Mouse (Mus musculus) MEL (cell line): ENCODE measurements around the gene Ntn3. TPM values are rescaled to one million over a fixed set of nuclear protein-coding genes. Genes with fewer than 3 reads are reported as not detected.
A peak's percentile ranks its signal among the peaks of the same experiment; 100 is the strongest.

ENCODE experiments used
- DNase-seq: peaks from one replicate; pipeline ENCODE4 v3.0.0; 2011; ENCODE audit warnings: low read depth, low spot score
- H3K27ac ChIP-seq: 2 replicates; pipeline ENCODE4 v1.5.1; 2012; ENCODE audit warnings: low read depth, mild to moderate bottlenecking, control low read depth, low read length, moderate library complexity; ENCODE audit not compliant: control insufficient read depth
- H3K27me3 ChIP-seq, 2 experiments: fragments of 150-350 bp in 1 of 2; sonication (generic) in 1 of 2; 2 replicates each; pipeline ENCODE4 v1.6.1; 2012; ENCODE audit warnings: low read length in 2 of 2, mild to moderate bottlenecking in 2 of 2, improper control_type of control experiment in 1 of 2, moderate library complexity in 1 of 2; ENCODE audit not compliant: insufficient read depth in 2 of 2, control insufficient read depth in 1 of 2
- H3K36me3 ChIP-seq, 2 experiments: 2 replicates each; pipeline ENCODE4 v1.6.1; 2012 to 2014; ENCODE audit warnings: low read length in 2 of 2, improper control_type of control experiment in 1 of 2, inconsistent platforms in 1 of 2, mild to moderate bottlenecking in 1 of 2; ENCODE audit not compliant: insufficient read depth in 2 of 2, control insufficient read depth in 1 of 2
- H3K4me1 ChIP-seq, 2 experiments: fragments of 150-350 bp in 1 of 2; sonication (generic) in 1 of 2; 2 replicates each; pipeline ENCODE4 v1.6.1; 2012; ENCODE audit warnings: low read length in 2 of 2, improper control_type of control experiment in 1 of 2, mild to moderate bottlenecking in 1 of 2; ENCODE audit not compliant: insufficient read depth in 2 of 2, control insufficient read depth in 1 of 2
- H3K4me3 ChIP-seq, 2 experiments: fragments of 150-350 bp in 1 of 2; sonication (generic) in 1 of 2; 2 replicates each; pipeline ENCODE4 v1.5.1; 2012; ENCODE audit warnings: low read depth in 2 of 2, low read length in 2 of 2, mild to moderate bottlenecking in 2 of 2, moderate library complexity in 2 of 2, control low read depth in 1 of 2, improper control_type of control experiment in 1 of 2; ENCODE audit not compliant: control insufficient read depth in 1 of 2, insufficient read depth in 1 of 2
- H3K79me2 ChIP-seq: 2 replicates; pipeline ENCODE4 v1.6.1; 2012; ENCODE audit warnings: mild to moderate bottlenecking, low read length, moderate library complexity; ENCODE audit not compliant: control insufficient read depth, poor library complexity, insufficient read depth
- H3K9ac ChIP-seq: 2 replicates; pipeline ENCODE4 v1.6.1; 2012; ENCODE audit warnings: low read depth, mild to moderate bottlenecking, control low read depth, low read length, moderate library complexity; ENCODE audit not compliant: control insufficient read depth, poor library complexity, severe bottlenecking
- H3K9me3 ChIP-seq: fragments of 150-350 bp; sonication (generic); replicated peaks from 2 replicates; pipeline ENCODE4 v1.6.1; 2012; ENCODE audit warnings: mild to moderate bottlenecking, low read length, improper control_type of control experiment, moderate library complexity; ENCODE audit not compliant: insufficient read depth
- BHLHE40 ChIP-seq: IDR thresholded peaks from 2 replicates; pipeline ENCODE4 v1.6.1; 2012; ENCODE audit warnings: low read depth, mild to moderate bottlenecking, inconsistent platforms, low read length, improper control_type of control experiment, borderline replicate concordance
- E2F4 ChIP-seq: IDR thresholded peaks from 2 replicates; pipeline ENCODE4 v1.6.1; 2011; ENCODE audit warnings: low read depth, low read length, improper control_type of control experiment, borderline replicate concordance
- HCFC1 ChIP-seq: IDR thresholded peaks from 2 replicates; pipeline ENCODE4 v1.6.1; 2012; ENCODE audit warnings: low read depth, mild to moderate bottlenecking, inconsistent platforms, low read length, improper control_type of control experiment, moderate library complexity
- JUND ChIP-seq: IDR thresholded peaks from 2 replicates; pipeline ENCODE4 v1.6.1; 2011; ENCODE audit warnings: low read depth, mild to moderate bottlenecking, improper control_type of control experiment, low read length
- KAT2A ChIP-seq: conservative IDR thresholded peaks from 2 replicates; pipeline ENCODE4 v1.6.1; 2012; ENCODE audit warnings: low read depth, low read length, improper control_type of control experiment, inconsistent platforms
- MAX ChIP-seq: IDR thresholded peaks from 2 replicates; pipeline ENCODE4 v1.6.1; 2011; ENCODE audit warnings: low read length, improper control_type of control experiment
- MXI1 ChIP-seq: IDR thresholded peaks from 2 replicates; pipeline ENCODE4 v1.6.1; 2011; ENCODE audit warnings: mild to moderate bottlenecking, low read depth, low read length, improper control_type of control experiment
- MYC ChIP-seq: IDR thresholded peaks from 2 replicates; pipeline ENCODE4 v1.6.1; 2011; ENCODE audit warnings: low read depth, mild to moderate bottlenecking, low read length, improper control_type of control experiment, moderate library complexity
- NRF1 ChIP-seq: IDR thresholded peaks from 2 replicates; pipeline ENCODE4 v1.6.1; 2014; ENCODE audit warnings: low read depth, mild to moderate bottlenecking, inconsistent platforms, low read length, improper control_type of control experiment, moderate library complexity; ENCODE audit not compliant: poor library complexity, insufficient read depth, severe bottlenecking
- POLR2A ChIP-seq, 2 experiments: IDR thresholded peaks; 2 replicates each; pipeline ENCODE4 v1.6.1; 2011 to 2012; ENCODE audit warnings: low read length in 2 of 2, mild to moderate bottlenecking in 2 of 2, control low read depth in 1 of 2, improper control_type of control experiment in 1 of 2, low read depth in 1 of 2, moderate library complexity in 1 of 2; ENCODE audit not compliant: control insufficient read depth in 1 of 2, insufficient read depth in 1 of 2, poor library complexity in 1 of 2
- POLR2AphosphoS2 ChIP-seq: IDR thresholded peaks from 2 replicates; pipeline ENCODE4 v1.6.1; 2011; ENCODE audit warnings: low read length, improper control_type of control experiment
- USF1 ChIP-seq: IDR thresholded peaks from 2 replicates; pipeline ENCODE4 v1.6.1; 2014; ENCODE audit warnings: low read depth, mild to moderate bottlenecking, inconsistent platforms, low read length, improper control_type of control experiment, moderate library complexity
- ZNF384 ChIP-seq: IDR thresholded peaks from 2 replicates; pipeline ENCODE4 v1.6.1; 2012; ENCODE audit warnings: low read depth, mild to moderate bottlenecking, inconsistent platforms, low read length, improper control_type of control experiment
- polyA plus RNA-seq, 2 experiments: library from polyadenylated mRNA; stranded (reverse) in 1 of 2; unstranded in 1 of 2; fragments of >175 nt in 1 of 2; fragments of >200 nt in 1 of 2; gene quantifications; 2 replicates each; pipeline versions ENCODE4 v1.2.1 to v1.2.4; 2012; ENCODE audit warnings: low replicate concordance in 2 of 2, low read depth in 1 of 2; ENCODE audit not compliant: insufficient read length in 2 of 2, insufficient read depth in 1 of 2, missing spikeins in 1 of 2
- total RNA-seq: library from RNA; depleted of rRNA; stranded (reverse); fragments of 300-350 nt; gene quantifications from 2 replicates; pipeline ENCODE4 v1.2.3, GENCODE M21; 2012

Gene Ntn3
- total and polyA plus RNA-seq, 3 experiments: 2.5 to 2.7 TPM; not detected in 1

GRCm38 (mm10) chr17:24210591-24210990 lies 1.3 kb upstream of the Ntn3 start (continued):
- TF ChIP-seq KAT2A: no peak
- TF ChIP-seq, all 39 proteins: peak for 0

GRCm38 (mm10) chr17:24209916-24210240 lies 547 bp upstream of the Ntn3 start:
- peaks cover 25% of the 10 kb centered on the region for H3K79me2 ChIP-seq
- H3K9ac ChIP-seq: no peak overlapping the region
- H3K4me3 ChIP-seq: no peak overlapping the region
- no peak for DNase-seq
- peak overlapping the region; percentile 3; the same call in 1 of the 2 replicates for H3K27ac ChIP-seq
- TF ChIP-seq HCFC1 (no peak), ZNF384 (no peak), NRF1 (no peak), POLR2AphosphoS2 (no peak), KAT2A (no peak)
- H3K36me3 ChIP-seq: peaks cover 0 to 14% of the 10 kb centered on the region in 2 experiments; a peak in 2 of 4 replicates
- no peaks in the 10 kb centered on the region for H3K27me3 ChIP-seq
- no peaks in the 10 kb centered on the region for H3K9me3 ChIP-seq
- H3K4me1 ChIP-seq: peaks cover 0 to 28% of the 10 kb centered on the region in 2 experiments; a peak in 3 of 4 replicates

- H3K27ac ChIP-seq: peak overlapping the region; percentile 56
- H3K4me3 ChIP-seq: peak overlapping the region; percentile 49 to 63
- no peak for DNase-seq
- H3K9ac ChIP-seq: peak overlapping the region; percentile 93
- H3K27me3 ChIP-seq: no peaks in the 10 kb centered on the region
- peaks cover 2 to 38% of the 10 kb centered on the region in 2 experiments for H3K4me1 ChIP-seq
- H3K79me2 ChIP-seq: peaks cover 31% of the 10 kb centered on the region
- no peaks in the 10 kb centered on the region for H3K9me3 ChIP-seq
- H3K36me3 ChIP-seq: peaks cover 0 to 22% of the 10 kb centered on the region in 2 experiments; a peak in 2 of 4 replicates
- TF ChIP-seq POLR2A (IDR thresholded peaks at IDR 0.05; ENCODE audit: control insufficient read depth in 1 of 2, insufficient read depth in 1 of 2, low read depth in 1 of 2, low read length in 2 of 2, poor library complexity in 1 of 2): peak; percentile 12 to 60; a peak in 2 of 4 replicates
- peak; percentile 76 for TF ChIP-seq USF1
- TF ChIP-seq NRF1: peak; percentile 12; the same call in 1 of the 2 replicates
- TF ChIP-seq BHLHE40: peak; percentile 67; the same call in 1 of the 2 replicates
- TF ChIP-seq MAX: peak; percentile 84
- TF ChIP-seq MYC: 0 out of 2 replicates have a peak, but pooled peaks have one; percentile 24
- TF ChIP-seq E2F4: no peak
- no peak for TF ChIP-seq JUND
- peak; percentile 17; the same call in 1 of the 2 replicates for TF ChIP-seq MXI1
- TF ChIP-seq, all 39 proteins: peak for 7
Observed at GRCm38 (mm10) chr17:24208641-24209042, 689 bp downstream of the Ntn3 start.
